Mouse (Mus musculus) stomach, postnatal 0 days (tissue): Measurements from ENCODE around the gene Ttc16.

Source experiments
- CTCF ChIP-seq: IDR thresholded peaks from 2 replicates; pipeline ENCODE4 v1.5.1; 2016; ENCODE audit warnings: antibody characterized with exemption, low read depth, mild to moderate bottlenecking, moderate library complexity
- EP300 ChIP-seq: optimal IDR thresholded peaks from 2 replicates; pipeline ENCODE3; 2016; ENCODE audit warnings: antibody characterized with exemption

DNA sequence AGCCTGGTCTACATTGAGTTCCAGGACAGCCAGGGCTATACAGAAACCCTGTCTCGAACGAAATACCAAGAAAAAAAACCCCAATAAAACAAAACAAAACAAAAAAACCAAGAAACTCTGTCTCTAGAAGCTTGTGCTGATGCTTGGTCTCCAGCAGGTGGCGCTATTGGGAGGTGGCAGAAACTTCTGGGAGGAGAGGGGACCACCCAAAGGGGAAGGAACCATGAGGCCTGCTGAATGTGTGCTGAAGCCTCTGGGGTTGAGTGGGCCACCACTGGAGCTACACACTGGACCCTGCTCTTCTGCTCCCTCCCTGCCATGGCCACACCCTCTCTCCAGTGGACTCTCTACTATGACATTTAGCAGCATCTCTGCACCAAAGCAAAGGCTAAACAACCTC is 66.8 kb downstream of the Ttc16 start:
- TF ChIP-seq CTCF (peak; percentile 89), EP300 (no peak)
